Mouse (Mus musculus) ovary, adult 18-20 months (tissue): ENCODE measurements around the gene 4933415A04Rik.
A peak's percentile ranks its signal among the peaks of the same experiment; 100 is the strongest.

Source experiments
- DNase-seq: peaks from one replicate; pipeline ENCODE4 v3.0.0; 2022; ENCODE audit warnings: low spot score, mixed read lengths

Gene 4933415A04Rik

DNA sequence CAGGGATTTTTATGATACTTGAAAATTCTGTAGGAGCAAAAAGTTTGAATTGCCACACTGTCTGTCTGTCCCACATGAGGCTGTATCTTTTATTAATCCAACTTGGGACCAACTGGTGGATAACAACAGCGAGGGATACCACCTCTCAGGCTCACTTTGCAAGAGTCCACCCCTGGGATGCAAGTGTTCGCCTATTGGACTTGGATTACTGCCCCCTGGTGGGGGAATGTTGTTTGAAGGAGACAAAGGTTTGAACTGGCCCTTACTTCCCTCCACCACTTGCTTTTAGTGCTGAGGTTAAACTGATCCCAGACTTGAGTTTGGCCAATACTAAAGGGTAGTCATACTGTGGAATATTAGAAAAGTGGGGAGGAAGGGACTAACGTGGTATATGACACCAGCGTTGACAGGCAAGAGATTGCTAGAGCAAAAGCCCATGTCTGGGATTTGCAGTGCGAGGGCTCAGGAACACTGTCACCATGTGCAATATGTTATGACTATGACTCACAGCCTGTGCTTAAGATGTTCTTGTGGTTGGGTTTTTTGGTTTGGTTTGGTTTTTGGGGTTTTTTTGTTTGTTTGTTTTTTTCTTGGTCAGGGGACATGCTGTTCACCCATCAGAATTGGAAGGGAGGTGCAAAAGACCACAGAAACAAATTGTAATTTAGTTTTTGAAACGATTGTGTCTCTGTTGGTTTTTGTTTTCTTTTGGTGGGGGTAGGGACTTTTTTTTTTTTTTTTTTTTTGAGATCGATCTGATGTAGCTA, at the start of gene 4933415A04Rik:
Gene 4933415A04Rik (plus strand): TSS at position 717 of the 767 bp plus-strand sequence.
- peak; percentile 13 for DNase-seq

GRCm38 (mm10) chr11:43537074-43537473, 49.8 kb upstream of the 4933415A04Rik start:
- no peak for DNase-seq

DNA sequence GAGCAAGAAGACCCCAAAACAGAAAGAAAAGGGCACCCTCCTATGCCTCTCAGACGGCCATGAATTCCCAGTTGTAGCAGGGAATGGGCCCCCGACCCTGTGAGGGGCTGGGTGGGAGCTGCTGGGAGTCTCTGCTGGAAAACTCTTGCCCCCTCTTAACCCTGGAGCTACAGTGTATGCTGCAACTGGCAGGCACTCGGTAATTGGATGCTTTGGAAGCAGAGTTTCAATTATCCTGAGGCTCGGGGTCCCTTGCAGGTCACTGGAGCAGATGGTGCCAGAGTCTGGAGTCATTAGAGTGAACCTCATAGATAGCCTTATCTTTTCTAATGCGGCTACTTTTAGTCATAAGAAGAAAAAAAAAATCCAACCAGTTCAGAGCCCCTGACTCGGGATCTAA, 47.0 kb upstream of the 4933415A04Rik start:
- no peak for DNase-seq

DNA sequence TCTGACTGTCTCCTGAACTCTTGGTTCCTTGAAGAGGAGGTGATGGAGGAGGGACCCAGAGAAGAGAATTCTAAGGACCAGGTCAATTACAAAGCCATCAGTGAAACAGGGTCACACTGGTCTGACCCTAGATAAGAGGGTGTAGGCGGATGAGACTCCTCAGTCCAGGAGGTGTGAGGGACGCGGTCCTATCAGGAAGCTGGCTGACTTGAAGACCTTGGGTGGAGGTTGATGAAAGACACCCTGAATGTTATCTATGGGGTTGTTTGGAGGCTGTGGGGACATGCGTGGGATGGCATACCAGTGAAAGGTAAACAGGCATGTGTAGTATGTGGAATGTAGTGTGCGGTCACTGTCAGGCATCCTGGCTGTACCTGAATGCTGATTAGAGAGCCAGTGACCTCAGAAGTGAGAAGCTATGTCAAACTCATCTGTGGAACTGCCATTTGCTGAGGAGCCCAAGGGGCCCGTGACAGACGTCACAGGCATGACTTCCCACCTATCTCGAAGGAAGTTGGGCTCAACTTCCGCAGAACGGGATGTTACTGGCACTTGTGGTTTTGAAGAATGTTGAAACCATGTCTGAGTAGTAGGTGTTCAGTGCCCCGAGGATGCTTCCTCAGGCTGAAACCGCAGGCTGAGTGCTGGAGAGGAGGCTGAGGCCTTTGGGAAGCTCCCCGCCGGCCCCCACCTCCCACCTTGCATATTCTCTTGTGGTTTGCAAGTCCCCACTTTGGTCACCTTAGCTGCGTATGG, 43.0 kb upstream of the 4933415A04Rik start:
- DNase-seq = peak; percentile 42

DNA sequence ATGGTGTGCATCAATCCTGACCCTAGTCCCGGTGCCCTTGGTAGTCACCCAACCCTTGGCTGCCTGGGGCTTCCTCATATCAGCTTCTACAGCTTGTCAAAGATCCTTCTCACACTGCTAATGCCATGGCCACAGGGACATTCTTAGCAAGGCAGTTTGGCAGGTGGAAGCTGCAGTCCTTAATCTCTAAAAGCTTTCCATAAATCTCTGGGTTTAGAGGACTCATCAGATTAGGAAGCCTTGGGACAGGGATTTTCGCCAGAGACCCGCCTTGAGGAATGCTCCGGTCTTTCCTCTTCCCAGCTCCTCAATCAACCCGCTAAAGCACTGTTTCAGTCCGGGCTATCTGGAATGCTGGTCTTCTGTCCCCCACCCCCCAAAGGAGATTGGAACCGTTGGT, 42.0 kb upstream of the 4933415A04Rik start:
- DNase-seq = no peak

- DNase-seq = no peak
Measured at GRCm38 (mm10) chr11:43545873-43546475, 40.9 kb upstream of the 4933415A04Rik start.

DNA sequence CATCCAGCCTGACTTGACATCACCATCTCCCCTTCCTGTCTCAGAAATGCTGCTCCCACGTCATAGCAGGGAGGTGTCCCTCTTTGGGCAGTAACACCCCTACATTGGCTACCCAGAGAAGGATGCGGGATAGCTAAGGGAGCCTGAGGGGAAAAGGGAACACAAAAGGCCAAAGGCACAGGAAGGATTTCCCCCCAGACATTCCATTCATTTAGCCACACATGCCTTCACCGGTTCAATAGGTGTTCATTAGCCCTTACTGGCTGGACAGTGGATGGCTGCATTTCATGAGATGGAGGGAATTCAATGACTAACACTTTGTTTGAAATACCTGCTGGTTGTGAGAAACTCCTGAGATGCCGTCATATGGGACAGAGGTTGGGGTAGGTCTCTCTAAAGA, 40.2 kb upstream of the 4933415A04Rik start:
- DNase-seq = no peak

- peak; percentile 84 for DNase-seq
Measured at GRCm38 (mm10) chr11:43548148-43548547, 38.7 kb upstream of the 4933415A04Rik start.

- peak; percentile 21 for DNase-seq
Measured at GRCm38 (mm10) chr11:43548657-43549435, 38.0 kb upstream of the 4933415A04Rik start.

DNA sequence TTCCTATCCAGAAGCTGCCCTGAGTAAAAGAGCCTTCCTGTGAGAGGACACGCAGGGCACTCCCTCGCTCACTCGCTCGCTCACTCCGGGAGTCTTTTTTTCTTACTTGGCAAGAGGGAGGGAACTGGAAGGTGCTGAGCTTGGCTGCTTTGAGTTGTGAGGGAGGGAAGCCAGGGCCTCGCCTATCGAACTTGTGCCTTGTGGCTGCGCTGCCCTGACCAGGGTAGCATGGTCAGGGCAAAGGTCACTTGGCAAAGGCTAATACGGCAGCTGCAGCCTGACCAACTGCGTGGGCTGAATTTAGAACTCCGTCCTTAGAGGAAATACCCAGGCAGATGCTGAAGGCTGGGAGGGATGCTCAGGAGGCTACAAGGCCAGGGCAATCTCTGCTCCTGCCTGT, 37.1 kb upstream of the 4933415A04Rik start:
- peak; percentile 84 for DNase-seq

DNA sequence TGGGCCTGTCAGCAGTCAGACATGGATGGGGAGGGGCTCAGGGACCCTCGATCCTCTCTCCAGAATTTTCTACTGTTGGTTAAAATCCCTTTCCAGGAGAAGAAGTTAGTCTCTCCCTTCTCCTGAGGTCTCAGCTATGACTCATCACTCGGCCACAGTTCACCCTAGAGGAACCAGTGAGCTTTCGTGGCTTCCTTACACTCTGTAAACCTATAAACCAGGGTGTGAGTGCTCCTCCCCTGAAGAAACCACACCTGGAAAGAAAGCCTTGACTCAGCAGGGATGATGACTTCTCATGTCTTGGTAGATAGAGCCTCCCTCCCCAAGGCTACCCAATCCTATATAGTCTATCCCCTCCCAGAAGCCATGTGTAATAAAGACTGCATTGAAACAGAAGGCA, 35.1 kb upstream of the 4933415A04Rik start:
- no peak for DNase-seq

DNA sequence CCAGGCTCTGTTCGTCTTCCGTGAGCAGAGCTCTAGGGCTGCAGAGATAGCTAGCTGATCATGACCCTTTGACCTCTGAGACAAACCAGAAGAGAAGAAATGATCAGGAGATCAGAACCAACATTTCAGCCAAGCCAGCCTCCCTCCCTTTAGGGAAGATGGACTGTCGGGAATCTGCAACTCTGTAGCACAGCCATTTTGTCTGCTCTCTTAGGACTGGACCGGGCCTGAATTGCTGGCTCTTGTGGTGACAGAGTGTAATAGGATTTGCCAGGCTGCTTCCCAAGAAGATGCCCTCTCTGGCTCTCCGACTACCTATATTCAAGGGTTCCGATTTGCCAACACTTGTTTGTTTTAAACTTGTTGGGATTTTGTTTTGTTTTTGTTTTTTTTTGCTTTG, 34.2 kb upstream of the 4933415A04Rik start:
- DNase-seq = no peak

DNA sequence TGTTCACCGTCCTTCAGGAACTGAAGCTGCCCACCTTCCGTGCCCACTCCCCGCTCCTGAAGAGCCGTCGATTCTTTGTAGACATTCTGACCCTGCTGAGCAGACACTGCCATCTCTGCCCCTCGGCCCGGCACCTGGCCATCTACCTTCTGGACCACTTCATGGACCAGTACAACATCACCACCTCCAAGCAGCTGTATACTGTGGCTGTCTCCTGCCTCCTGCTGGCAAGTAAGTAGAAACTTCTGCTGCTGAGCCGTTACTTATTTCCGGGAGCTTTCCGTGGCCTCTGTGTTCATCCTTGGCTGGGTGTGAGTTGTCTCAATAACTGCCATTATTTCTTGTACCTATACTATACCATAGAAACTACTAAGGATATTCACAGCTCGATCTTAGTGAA, 30.3 kb upstream of the 4933415A04Rik start:
- no peak for DNase-seq

DNA sequence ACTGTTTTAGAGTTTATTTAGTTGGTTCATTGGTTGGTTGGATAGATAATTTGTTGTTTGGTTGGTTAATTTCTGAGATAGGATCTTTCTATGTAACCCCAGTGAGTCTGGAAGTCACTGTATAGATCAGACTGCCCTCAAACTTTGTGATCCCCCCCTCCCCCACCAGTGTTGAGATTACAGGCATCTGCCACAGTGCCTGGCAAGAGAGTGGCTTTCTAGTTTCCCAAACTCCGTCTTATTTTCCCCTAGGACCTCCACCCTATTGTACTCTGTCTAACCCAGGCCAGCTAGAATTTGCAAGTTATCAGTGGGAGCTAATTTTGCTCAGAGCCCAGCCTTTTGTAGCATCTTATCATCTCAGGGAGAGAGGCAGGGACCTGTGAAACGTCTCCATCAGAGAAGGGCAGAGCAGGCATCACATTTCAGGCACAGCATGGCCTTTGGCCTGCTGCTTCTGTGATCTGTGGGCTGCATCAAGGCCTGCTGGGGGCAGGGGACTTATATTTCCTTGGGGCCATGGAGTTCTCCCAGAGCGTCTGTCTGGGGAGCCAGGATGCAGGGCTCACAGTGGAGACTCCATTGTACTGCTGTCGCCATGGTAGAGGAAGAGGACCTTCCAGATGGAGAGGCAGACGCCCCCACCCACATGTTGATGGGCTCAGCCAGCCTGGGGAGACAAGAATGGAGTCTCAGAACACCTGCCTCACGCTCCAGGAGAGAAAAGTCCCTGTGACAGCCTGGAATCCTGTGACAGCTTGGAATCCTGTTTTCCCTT, 27.1 kb upstream of the 4933415A04Rik start:
- no peak for DNase-seq

GRCm38 (mm10) chr11:43563654-43564244, 23.1 kb upstream of the 4933415A04Rik start:
- no peak for DNase-seq

DNA sequence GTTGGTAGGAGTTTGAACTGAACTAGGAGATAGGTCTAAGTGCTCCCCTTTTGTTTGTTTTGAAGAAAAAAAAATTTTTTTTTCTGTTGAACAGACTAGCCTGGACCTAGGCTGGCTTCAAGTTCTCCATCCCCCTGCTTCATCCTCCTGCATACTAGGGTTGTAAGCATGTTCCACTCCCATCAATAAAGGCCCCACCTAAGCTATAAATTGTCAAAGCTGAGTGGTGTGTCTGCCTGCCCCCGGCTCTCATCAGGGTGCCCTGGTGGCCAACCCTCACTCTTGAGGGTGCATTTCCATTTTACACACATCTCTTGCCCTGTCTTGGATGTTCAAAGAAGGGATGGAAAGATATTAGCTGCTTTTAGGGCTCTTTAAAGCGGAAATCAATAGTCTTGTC, 21.4 kb upstream of the 4933415A04Rik start:
- DNase-seq = no peak

GRCm38 (mm10) chr11:43565852-43566251, 21.0 kb upstream of the 4933415A04Rik start:
- DNase-seq = no peak

GRCm38 (mm10) chr11:43566696-43567095, 20.1 kb upstream of the 4933415A04Rik start:
- DNase-seq = no peak

GRCm38 (mm10) chr11:43568263-43568662, 18.6 kb upstream of the 4933415A04Rik start:
- DNase-seq = no peak

- DNase-seq = no peak
Measured at GRCm38 (mm10) chr11:43569188-43569587, 17.7 kb upstream of the 4933415A04Rik start.

DNA sequence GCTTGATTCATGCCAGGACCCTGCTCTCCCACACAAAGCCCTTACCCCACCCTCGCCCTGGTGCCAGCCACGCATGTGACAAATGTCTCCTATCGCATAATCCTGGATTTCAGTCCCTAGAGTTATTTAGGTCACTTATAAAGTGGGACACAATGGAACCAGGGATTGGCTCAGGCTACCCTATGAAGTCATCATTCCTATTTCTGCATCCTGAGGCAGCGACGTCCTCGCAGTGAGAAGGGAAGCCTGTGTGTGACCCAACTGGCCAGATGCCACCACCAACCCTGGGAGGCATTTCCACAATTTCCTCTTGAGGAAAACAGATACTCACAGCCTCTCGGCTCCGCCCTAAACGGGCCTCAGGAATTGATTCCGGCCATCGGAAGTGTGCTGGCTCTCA, 17.2 kb upstream of the 4933415A04Rik start:
- DNase-seq = no peak
